Mouse (Mus musculus): ENCODE measurements at regions not wholly inside any gene's neighbourhood (a gene's known extent, or its start where the extent isn't known, plus 50 kb on each side); places are given as distances from the start of the nearest gene placed in this dataset.
A peak's percentile ranks its signal among the peaks of the same experiment; 100 is the strongest.

DNA sequence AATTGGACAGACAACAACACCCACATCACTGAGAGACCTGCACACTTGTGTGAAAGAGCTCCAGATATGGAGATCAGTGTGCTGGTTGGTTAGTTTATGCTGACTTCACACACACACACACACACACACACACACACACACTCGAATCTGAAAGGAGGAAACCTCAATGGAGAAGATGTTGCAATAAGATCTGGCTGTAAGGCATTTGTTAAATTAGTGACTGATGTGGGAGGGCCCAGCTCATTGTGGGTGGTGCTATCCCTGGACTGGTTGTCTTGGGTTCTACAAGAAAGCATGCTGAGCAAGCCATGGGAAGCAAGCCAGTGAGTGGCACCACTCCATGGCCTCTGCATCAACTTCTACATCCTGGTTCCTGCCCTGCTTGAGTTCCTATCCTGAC, 216.8 kb upstream of the Prok2 start:
- no peak overlapping the region for H3K4me2 ChIP-seq (ENCODE audit: low read length)
- no peak overlapping the region for H3K27ac ChIP-seq (replicated peaks in 1 of 2; ENCODE audit: control insufficient read depth in 1 of 2, insufficient read depth in 1 of 2, low read depth in 2 of 2, low read length in 2 of 2)
- no peak for ATAC-seq (ENCODE audit: insufficient number of reproducible peaks, insufficient read depth, low FRiP score, low read depth)
- H3K4me3 ChIP-seq (ENCODE audit: control insufficient read depth in 1 of 2, insufficient read depth in 1 of 2, low read depth in 1 of 2, low read length in 2 of 2) = no peak overlapping the region
- H3K9ac ChIP-seq (ENCODE audit: low read length) = no peak overlapping the region
- H3K36me3 ChIP-seq (ENCODE audit: control insufficient read depth, insufficient read depth, low read length) = no peaks in the 10 kb centered on the region
- H3K9me3 ChIP-seq (ENCODE audit: control insufficient read depth, low read length) = no peaks in the 10 kb centered on the region
- 71% methylated on average over 1 of the region's 1 CpGs for WGBS
- H3K4me1 ChIP-seq (ENCODE audit: control insufficient read depth in 2 of 2, insufficient read depth in 2 of 2, low read length in 2 of 2) = peaks cover 4 to 7% of the 10 kb centered on the region in 2 experiments; a peak in 2 of 4 replicates
- peaks cover 24% of the 10 kb centered on the region; the same call in 1 of the 2 replicates for H3K27me3 ChIP-seq (ENCODE audit: control insufficient read depth, insufficient read depth, low read length)

- no peak for ATAC-seq (ENCODE audit: insufficient number of reproducible peaks, insufficient read depth, low FRiP score, low read depth)
- Histone ChIP-seq H3K4me3 (ENCODE audit: control insufficient read depth in 1 of 2, insufficient read depth in 1 of 2, low read depth in 1 of 2, low read length in 2 of 2) (no peak overlapping the region), H3K9ac (ENCODE audit: low read length) (no peak overlapping the region), H3K9me3 (ENCODE audit: control insufficient read depth, low read length) (no peaks in the 10 kb centered on the region), H3K36me3 (ENCODE audit: control insufficient read depth, insufficient read depth, low read length) (no peaks in the 10 kb centered on the region), H3K27ac (replicated peaks in 1 of 2; ENCODE audit: control insufficient read depth in 1 of 2, insufficient read depth in 1 of 2, low read depth in 2 of 2, low read length in 2 of 2) (no peak overlapping the region), H3K4me1 (ENCODE audit: control insufficient read depth in 2 of 2, insufficient read depth in 2 of 2, low read length in 2 of 2) (peaks cover 4 to 7% of the 10 kb centered on the region in 2 experiments; a peak in 2 of 4 replicates), H3K4me2 (ENCODE audit: low read length) (no peak overlapping the region), H3K27me3 (ENCODE audit: control insufficient read depth, insufficient read depth, low read length) (peaks cover 10% of the 10 kb centered on the region; the same call in 1 of the 2 replicates)
- 33% methylated on average over 5 of the region's 5 CpGs for WGBS
Measured at GRCm38 (mm10) chr6:99940118-99940517, 213.9 kb upstream of the Prok2 start.

- peaks cover 8 to 11% of the 10 kb centered on the region in 2 experiments for H3K4me1 ChIP-seq (ENCODE audit: control insufficient read depth in 2 of 2, insufficient read depth in 2 of 2, low read length in 2 of 2)
- no peaks in the 10 kb centered on the region for H3K36me3 ChIP-seq (ENCODE audit: control insufficient read depth, insufficient read depth, low read length)
- H3K9ac ChIP-seq (ENCODE audit: low read length) = no peak overlapping the region
- peaks cover 10% of the 10 kb centered on the region; the same call in 1 of the 2 replicates for H3K27me3 ChIP-seq (ENCODE audit: control insufficient read depth, insufficient read depth, low read length)
- no peaks in the 10 kb centered on the region for H3K9me3 ChIP-seq (ENCODE audit: control insufficient read depth, low read length)
- ATAC-seq (ENCODE audit: insufficient number of reproducible peaks, insufficient read depth, low FRiP score, low read depth) = no peak
- no peak overlapping the region for H3K4me3 ChIP-seq (ENCODE audit: control insufficient read depth in 1 of 2, insufficient read depth in 1 of 2, low read depth in 1 of 2, low read length in 2 of 2)
- H3K4me2 ChIP-seq (ENCODE audit: low read length) = no peak overlapping the region
- WGBS = 49% methylated on average over 5 of the region's 5 CpGs
- H3K27ac ChIP-seq (replicated peaks in 1 of 2; ENCODE audit: control insufficient read depth in 1 of 2, insufficient read depth in 1 of 2, low read depth in 2 of 2, low read length in 2 of 2) = no peak overlapping the region
Measured at GRCm38 (mm10) chr6:99939382-99939781, 213.2 kb upstream of the Prok2 start.

GRCm38 (mm10) chr6:99938949-99939348, 212.8 kb upstream of the Prok2 start:
- Histone ChIP-seq H3K4me3 (ENCODE audit: control insufficient read depth in 1 of 2, insufficient read depth in 1 of 2, low read depth in 1 of 2, low read length in 2 of 2) (no peak overlapping the region), H3K9me3 (ENCODE audit: control insufficient read depth, low read length) (no peaks in the 10 kb centered on the region), H3K36me3 (ENCODE audit: control insufficient read depth, insufficient read depth, low read length) (no peaks in the 10 kb centered on the region), H3K9ac (ENCODE audit: low read length) (no peak overlapping the region), H3K27me3 (ENCODE audit: control insufficient read depth, insufficient read depth, low read length) (peaks cover 10% of the 10 kb centered on the region; the same call in 1 of the 2 replicates), H3K4me1 (ENCODE audit: control insufficient read depth in 2 of 2, insufficient read depth in 2 of 2, low read length in 2 of 2) (peaks cover 12 to 15% of the 10 kb centered on the region in 2 experiments), H3K4me2 (ENCODE audit: low read length) (no peak overlapping the region), H3K27ac (replicated peaks in 1 of 2; ENCODE audit: control insufficient read depth in 1 of 2, insufficient read depth in 1 of 2, low read depth in 2 of 2, low read length in 2 of 2) (no peak overlapping the region)
- 61% methylated on average over 7 of the region's 7 CpGs for WGBS
- ATAC-seq (ENCODE audit: insufficient number of reproducible peaks, insufficient read depth, low FRiP score, low read depth) = no peak

- ATAC-seq (ENCODE audit: insufficient number of reproducible peaks, insufficient read depth, low FRiP score, low read depth) = no peak
- H3K9me3 ChIP-seq (ENCODE audit: control insufficient read depth, low read length) = no peaks in the 10 kb centered on the region
- peaks cover 27 to 34% of the 10 kb centered on the region in 2 experiments for H3K4me1 ChIP-seq (ENCODE audit: control insufficient read depth in 2 of 2, insufficient read depth in 2 of 2, low read length in 2 of 2)
Measured at GRCm38 (mm10) chr6:99936716-99937115, 210.5 kb upstream of the Prok2 start.

GRCm38 (mm10) chr6:99935373-99935772, 209.2 kb upstream of the Prok2 start:
- Histone ChIP-seq H3K36me3 (ENCODE audit: control insufficient read depth, insufficient read depth, low read length) (no peaks in the 10 kb centered on the region), H3K4me1 (ENCODE audit: control insufficient read depth in 2 of 2, insufficient read depth in 2 of 2, low read length in 2 of 2) (peaks cover 29 to 41% of the 10 kb centered on the region in 2 experiments), H3K9me3 (ENCODE audit: control insufficient read depth, low read length) (no peaks in the 10 kb centered on the region), H3K27me3 (ENCODE audit: control insufficient read depth, insufficient read depth, low read length) (0 out of 2 replicates have a peak, but pooled peaks cover under 1% of the 10 kb centered on the region), H3K9ac (ENCODE audit: low read length) (no peak overlapping the region), H3K27ac (replicated peaks in 1 of 2; ENCODE audit: control insufficient read depth in 1 of 2, insufficient read depth in 1 of 2, low read depth in 2 of 2, low read length in 2 of 2) (no peak overlapping the region), H3K4me3 (ENCODE audit: control insufficient read depth in 1 of 2, insufficient read depth in 1 of 2, low read depth in 1 of 2, low read length in 2 of 2) (no peak overlapping the region), H3K4me2 (ENCODE audit: low read length) (no peak overlapping the region)
- WGBS = 87% methylated on average over 4 of the region's 4 CpGs
- no peak for ATAC-seq (ENCODE audit: insufficient number of reproducible peaks, insufficient read depth, low FRiP score, low read depth)

More at GRCm38 (mm10) chr6:99936716-99937115, 210.5 kb upstream of the Prok2 start:
- Histone ChIP-seq H3K27me3 (ENCODE audit: control insufficient read depth, insufficient read depth, low read length) (peaks cover 4% of the 10 kb centered on the region; the same call in 1 of the 2 replicates), H3K36me3 (ENCODE audit: control insufficient read depth, insufficient read depth, low read length) (no peaks in the 10 kb centered on the region), H3K9ac (ENCODE audit: low read length) (no peak overlapping the region), H3K4me2 (ENCODE audit: low read length) (no peak overlapping the region), H3K4me3 (ENCODE audit: control insufficient read depth in 1 of 2, insufficient read depth in 1 of 2, low read depth in 1 of 2, low read length in 2 of 2) (no peak overlapping the region), H3K27ac (replicated peaks in 1 of 2; ENCODE audit: control insufficient read depth in 1 of 2, insufficient read depth in 1 of 2, low read depth in 2 of 2, low read length in 2 of 2) (no peak overlapping the region)

DNA sequence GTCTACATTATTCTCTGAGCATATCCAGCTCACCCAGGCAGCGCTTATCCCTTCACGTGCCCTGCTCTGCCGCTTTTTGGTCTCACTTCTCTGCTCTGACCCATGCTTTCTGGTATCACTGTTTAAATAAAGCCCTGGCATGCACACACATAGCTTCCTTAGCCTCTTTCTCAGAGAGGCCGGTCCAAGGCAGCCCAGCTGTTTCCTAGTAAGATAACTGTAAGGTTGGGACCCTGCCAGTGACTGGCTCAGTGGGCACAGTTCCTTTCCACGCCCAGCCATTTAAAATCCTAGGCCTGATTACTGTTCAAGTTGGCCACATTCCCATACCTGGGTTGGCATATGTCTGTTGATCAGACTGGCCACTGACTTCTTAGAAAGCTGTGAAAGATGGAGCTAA, 208.2 kb upstream of the Prok2 start:
- Histone ChIP-seq H3K36me3 (ENCODE audit: control insufficient read depth, insufficient read depth, low read length) (no peaks in the 10 kb centered on the region), H3K4me1 (ENCODE audit: control insufficient read depth in 2 of 2, insufficient read depth in 2 of 2, low read length in 2 of 2) (peaks cover 28 to 41% of the 10 kb centered on the region in 2 experiments), H3K9me3 (ENCODE audit: control insufficient read depth, low read length) (no peaks in the 10 kb centered on the region), H3K4me2 (ENCODE audit: low read length) (peak overlapping the region; percentile 32), H3K9ac (ENCODE audit: low read length) (peak overlapping the region; percentile 40; the same call in 1 of the 2 replicates), H3K27me3 (ENCODE audit: control insufficient read depth, insufficient read depth, low read length) (no peaks in the 10 kb centered on the region), H3K4me3 (ENCODE audit: control insufficient read depth in 1 of 2, insufficient read depth in 1 of 2, low read depth in 1 of 2, low read length in 2 of 2) (no peak overlapping the region), H3K27ac (replicated peaks in 1 of 2; ENCODE audit: control insufficient read depth in 1 of 2, insufficient read depth in 1 of 2, low read depth in 2 of 2, low read length in 2 of 2) (peak overlapping the region; percentile 5 to 82; a peak in 3 of 4 replicates)
- peak; percentile 74 for ATAC-seq (ENCODE audit: insufficient number of reproducible peaks, insufficient read depth, low FRiP score, low read depth)
- WGBS = 17% methylated on average over 5 of the region's 5 CpGs

DNA sequence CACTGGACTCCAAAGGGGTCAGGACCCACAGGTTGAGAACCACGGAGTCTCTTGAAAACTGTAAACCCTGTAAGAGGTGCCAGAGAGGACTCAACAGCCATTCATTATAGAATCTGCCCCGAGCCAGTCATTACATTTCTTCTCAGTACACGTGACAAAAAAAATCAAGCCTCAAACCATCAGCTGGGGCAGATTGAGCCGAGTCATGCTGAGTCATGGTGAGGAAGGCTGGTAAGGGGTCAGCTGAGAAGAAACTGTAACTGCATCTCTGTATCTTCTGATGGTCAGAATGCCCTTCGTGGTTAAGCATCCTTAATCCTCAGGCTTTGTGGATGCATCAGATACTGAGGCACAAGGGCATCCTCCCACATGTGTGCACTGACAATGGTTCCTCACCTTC, 207.2 kb upstream of the Prok2 start:
- peaks cover 30 to 45% of the 10 kb centered on the region in 2 experiments for H3K4me1 ChIP-seq (ENCODE audit: control insufficient read depth in 2 of 2, insufficient read depth in 2 of 2, low read length in 2 of 2)
- no peaks in the 10 kb centered on the region for H3K27me3 ChIP-seq (ENCODE audit: control insufficient read depth, insufficient read depth, low read length)
- no peak overlapping the region for H3K4me3 ChIP-seq (ENCODE audit: control insufficient read depth in 1 of 2, insufficient read depth in 1 of 2, low read depth in 1 of 2, low read length in 2 of 2)
- H3K4me2 ChIP-seq (ENCODE audit: low read length) = 0 out of 2 replicates have a peak overlapping the region, but pooled peaks have one; percentile 32
- no peak overlapping the region for H3K9ac ChIP-seq (ENCODE audit: low read length)
- 72% methylated on average over 5 of the region's 5 CpGs for WGBS
- no peak for ATAC-seq (ENCODE audit: insufficient number of reproducible peaks, insufficient read depth, low FRiP score, low read depth)
- H3K9me3 ChIP-seq (ENCODE audit: control insufficient read depth, low read length) = no peaks in the 10 kb centered on the region
- no peaks in the 10 kb centered on the region for H3K36me3 ChIP-seq (ENCODE audit: control insufficient read depth, insufficient read depth, low read length)
- no peak overlapping the region for H3K27ac ChIP-seq (replicated peaks in 1 of 2; ENCODE audit: control insufficient read depth in 1 of 2, insufficient read depth in 1 of 2, low read depth in 2 of 2, low read length in 2 of 2)

All from heart, embryonic 14.5 days (tissue).